Mouse (Mus musculus) liver, embryonic 14.5 days (tissue): ENCODE measurements at regions not wholly inside any gene's neighbourhood (a gene's known extent, or its start where the extent isn't known, plus 50 kb on each side); places are given as distances from the start of the nearest gene placed in this dataset.

Experiments used
- ATAC-seq: fragments of 200-750 bp; cut with Nextera tagmentation; 2 replicates; pipeline ENCODE4 v1.8.0; 2017; ENCODE audit warnings: moderate number of reproducible peaks, mild to moderate bottlenecking, moderate library complexity; ENCODE audit not compliant: insufficient read depth
- DNase-seq, 3 experiments: peaks; one replicate each; pipeline ENCODE4 v3.0.0-alpha.2; 2012 to 2013; ENCODE audit warnings: low read depth in 3 of 3, low spot score in 3 of 3
- H3K27ac ChIP-seq: fragments of 300-500 bp; sonication (generic); 2 replicates; pipeline ENCODE4 v1.5.1; 2014; ENCODE audit warnings: moderate library complexity, mild to moderate bottlenecking, control low read depth, inconsistent platforms
- H3K27me3 ChIP-seq: fragments of 300-500 bp; sonication (generic); 2 replicates; pipeline ENCODE4 v1.6.1; 2014; ENCODE audit warnings: mild to moderate bottlenecking, low read length, moderate library complexity; ENCODE audit not compliant: control insufficient read depth, insufficient read depth
- H3K36me3 ChIP-seq: fragments of 300-500 bp; sonication (generic); replicated peaks from 2 replicates; pipeline ENCODE4 v1.6.1; 2014; ENCODE audit warnings: low read depth; ENCODE audit not compliant: control insufficient read depth, insufficient read depth
- H3K4me1 ChIP-seq, 2 experiments: fragments of 200-500 bp in 1 of 2; fragments of 300-500 bp in 1 of 2; sonication (generic) in 1 of 2; replicated peaks; 2 replicates each; pipeline ENCODE4 v1.6.1; 2012 to 2014; ENCODE audit warnings: antibody characterized with exemption in 1 of 2, inconsistent platforms in 1 of 2, low read length in 1 of 2; ENCODE audit not compliant: control insufficient read depth in 2 of 2, insufficient read depth in 2 of 2
- H3K4me2 ChIP-seq: fragments of 300-500 bp; sonication (generic); 2 replicates; pipeline ENCODE4 v1.6.1; 2014; ENCODE audit warnings: low read depth, mild to moderate bottlenecking, control low read depth, moderate library complexity
- H3K4me3 ChIP-seq, 2 experiments: fragments of 200-500 bp in 1 of 2; fragments of 300-500 bp in 1 of 2; sonication (generic) in 1 of 2; 2 replicates each; pipeline ENCODE4 v1.5.1; 2012 to 2014; ENCODE audit warnings: low read depth in 2 of 2, low read length in 2 of 2, mild to moderate bottlenecking in 2 of 2, control low read depth in 1 of 2, inconsistent platforms in 1 of 2, moderate library complexity in 1 of 2; ENCODE audit not compliant: insufficient read depth in 1 of 2
- H3K9ac ChIP-seq: fragments of 300-500 bp; sonication (generic); replicated peaks from 2 replicates; pipeline ENCODE4 v1.6.1; 2014; ENCODE audit warnings: mild to moderate bottlenecking, control low read depth, moderate library complexity
- H3K9me3 ChIP-seq: fragments of 300-500 bp; sonication (generic); 2 replicates; pipeline ENCODE4 v1.6.1; 2016; ENCODE audit warnings: low read length, mixed read lengths; ENCODE audit not compliant: control insufficient read depth
- CTCF ChIP-seq: IDR thresholded peaks from 2 replicates; pipeline ENCODE4 v1.5.1; 2016; ENCODE audit warnings: antibody characterized with exemption, low read depth, control low read depth
- EP300 ChIP-seq: IDR thresholded peaks from 2 replicates; pipeline ENCODE4 v1.6.1; 2016; ENCODE audit warnings: antibody characterized with exemption, low read depth
- WGBS: fragments of 180-500 bp; shearing (Covaris S2); extraction: QIAGEN DNeasy Blood & Tissue Kit; methylation state at CpG from one replicate; pipeline ENCODE4 v1.1.7; 2014; ENCODE audit not compliant: insufficient replicate concordance; 5-methylcytosine and 5-hydroxymethylcytosine counted together

DNA sequence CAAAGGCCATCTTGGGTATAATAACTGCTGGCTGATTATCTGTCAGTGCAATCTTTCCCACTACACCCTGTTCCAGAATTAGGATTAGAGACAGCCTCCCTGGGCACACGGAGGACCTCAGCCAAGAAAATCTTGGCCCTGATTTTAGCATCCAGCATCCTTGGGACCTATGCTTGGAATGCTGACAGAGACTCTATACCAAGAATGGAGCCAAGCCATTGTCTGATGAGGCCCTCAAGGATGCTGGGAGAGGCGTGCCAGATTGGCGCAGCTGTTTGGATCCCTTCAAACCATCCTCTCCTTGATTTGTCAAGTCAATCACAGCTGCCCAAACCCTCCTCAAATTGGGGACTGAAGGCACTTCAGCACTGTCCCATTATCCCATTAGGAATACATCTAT lies 94.2 kb downstream of the Rbm43 start:
- no peak overlapping the region for H3K4me2 ChIP-seq
- H3K4me3 ChIP-seq = no peak overlapping the region
- H3K9me3 ChIP-seq = no peaks in the 10 kb centered on the region
- DNase-seq (no peak), ATAC-seq (no peak)
- no peak overlapping the region for H3K27ac ChIP-seq
- H3K9ac ChIP-seq = no peak overlapping the region
- 81% methylated on average over 3 of the region's 3 CpGs for WGBS
- no peaks in the 10 kb centered on the region for H3K27me3 ChIP-seq
- H3K4me1 ChIP-seq = no peaks in the 10 kb centered on the region
- no peak for TF ChIP-seq EP300
- TF ChIP-seq CTCF = no peak
- no peaks in the 10 kb centered on the region for H3K36me3 ChIP-seq

DNA sequence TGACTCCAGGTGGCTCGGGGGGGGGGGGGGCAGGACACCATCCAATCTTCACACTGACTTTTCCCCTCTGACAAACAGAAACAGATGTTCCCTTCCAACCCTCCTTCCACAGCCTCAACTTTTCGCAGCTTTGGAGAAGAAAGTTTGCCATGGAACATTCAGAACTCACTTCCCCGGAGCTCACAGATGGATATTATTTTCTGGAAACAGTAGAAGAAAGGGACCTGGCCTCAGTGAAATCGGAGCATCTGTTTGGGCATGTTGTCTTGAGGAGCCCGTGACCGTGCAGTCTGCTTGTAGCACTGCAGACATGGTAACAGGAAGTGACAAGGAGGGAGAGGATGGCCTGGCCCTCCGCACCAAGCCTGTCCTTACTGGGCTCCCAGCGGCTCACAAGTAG lies 90.1 kb downstream of the Rbm43 start:
- H3K4me3 ChIP-seq = no peak overlapping the region
- H3K4me1 ChIP-seq = no peaks in the 10 kb centered on the region
- WGBS = 56% methylated on average over 8 of the region's 8 CpGs
- H3K27me3 ChIP-seq = no peaks in the 10 kb centered on the region
- no peaks in the 10 kb centered on the region for H3K36me3 ChIP-seq
- no peak for ATAC-seq
- no peak overlapping the region for H3K4me2 ChIP-seq
- H3K27ac ChIP-seq = no peak overlapping the region
- H3K9me3 ChIP-seq = no peaks in the 10 kb centered on the region
- no peak for DNase-seq
- TF ChIP-seq CTCF (no peak), EP300 (no peak)
- H3K9ac ChIP-seq = no peak overlapping the region

DNA sequence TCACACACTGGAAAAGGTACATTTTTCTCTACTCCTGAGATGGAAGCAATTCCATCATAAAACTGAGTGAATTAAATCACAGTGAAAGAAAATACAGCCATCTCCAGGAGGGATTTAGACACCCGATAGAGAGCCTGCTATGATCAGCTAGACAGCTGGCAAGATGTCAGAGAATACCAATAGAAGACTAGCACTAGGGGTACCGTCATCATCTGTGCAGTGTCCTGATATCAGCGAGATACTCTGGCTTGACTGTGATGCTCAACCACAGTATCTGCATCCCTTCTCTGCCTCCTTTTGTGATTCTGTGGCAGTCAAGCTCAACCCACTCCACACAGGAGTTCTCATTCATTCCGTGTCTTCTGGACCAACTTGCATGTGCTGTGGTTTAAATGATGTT lies 87.4 kb downstream of the Rbm43 start:
- H3K27me3 ChIP-seq = no peaks in the 10 kb centered on the region
- no peak for ATAC-seq
- no peak for TF ChIP-seq EP300
- TF ChIP-seq CTCF = no peak

DNA sequence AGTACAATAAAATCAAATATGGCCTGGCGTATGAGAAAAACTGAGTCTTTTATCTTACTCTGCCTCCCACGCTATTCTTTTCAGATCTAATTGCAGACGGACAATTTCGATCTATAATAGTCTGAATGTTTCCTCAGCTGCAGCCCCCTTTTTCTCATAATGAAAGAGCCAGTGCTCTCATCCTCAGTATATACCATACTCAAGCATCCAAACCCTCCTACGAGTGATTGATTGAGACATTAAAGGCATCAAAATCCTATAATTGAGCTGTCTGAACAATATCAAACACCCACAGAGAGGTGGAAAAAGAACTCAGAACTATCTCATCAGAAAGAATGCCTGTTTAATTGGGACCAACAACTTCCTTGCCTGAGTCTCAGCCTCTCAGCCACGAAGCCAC lies 87.0 kb downstream of the Rbm43 start:
- no peak overlapping the region for H3K4me2 ChIP-seq
- H3K9me3 ChIP-seq = no peaks in the 10 kb centered on the region
- no peaks in the 10 kb centered on the region for H3K27me3 ChIP-seq
- no peak overlapping the region for H3K9ac ChIP-seq
- DNase-seq (no peak), ATAC-seq (no peak)
- TF ChIP-seq CTCF (no peak), EP300 (no peak)
- H3K36me3 ChIP-seq = no peaks in the 10 kb centered on the region
- WGBS = 55% methylated on average over 6 of the region's 6 CpGs
- no peak overlapping the region for H3K4me3 ChIP-seq
- no peak overlapping the region for H3K27ac ChIP-seq
- H3K4me1 ChIP-seq = no peaks in the 10 kb centered on the region

More for the DNA sequence above, 87.4 kb downstream of the Rbm43 start:
- DNase-seq = no peak
- H3K36me3 ChIP-seq = no peaks in the 10 kb centered on the region
- no peak overlapping the region for H3K4me2 ChIP-seq
- WGBS = 57% methylated on average over 4 of the region's 4 CpGs
- H3K27ac ChIP-seq = no peak overlapping the region
- no peaks in the 10 kb centered on the region for H3K9me3 ChIP-seq
- no peak overlapping the region for H3K9ac ChIP-seq
- no peak overlapping the region for H3K4me3 ChIP-seq
- no peaks in the 10 kb centered on the region for H3K4me1 ChIP-seq

DNA sequence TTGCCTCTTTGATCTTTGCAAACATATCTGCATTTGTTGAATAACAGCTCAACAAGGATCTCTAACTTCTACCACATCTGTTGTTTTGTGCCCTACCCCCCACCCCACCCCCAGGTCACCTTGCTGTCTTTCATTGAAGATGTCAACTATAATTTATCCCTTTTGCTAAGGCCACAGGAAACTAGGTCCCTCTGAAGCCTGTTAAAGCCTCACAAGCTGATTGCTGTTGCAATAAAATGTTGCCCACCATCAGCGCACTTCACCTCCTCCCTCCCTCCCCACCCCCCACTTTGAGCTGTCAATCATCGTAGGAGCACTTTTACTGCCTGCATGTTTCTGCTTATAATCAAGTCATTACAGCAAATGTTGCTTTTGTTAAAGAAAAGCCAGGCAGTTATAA lies 86.5 kb downstream of the Rbm43 start:
- WGBS = 34% methylated on average over 2 of the region's 2 CpGs
- TF ChIP-seq CTCF (no peak), EP300 (no peak)
- H3K9ac ChIP-seq = no peak overlapping the region

More for the DNA sequence above, 86.5 kb downstream of the Rbm43 start:
- Histone ChIP-seq H3K4me2 (no peak overlapping the region), H3K4me1 (no peaks in the 10 kb centered on the region), H3K36me3 (no peaks in the 10 kb centered on the region), H3K27me3 (no peaks in the 10 kb centered on the region), H3K27ac (no peak overlapping the region), H3K9me3 (no peaks in the 10 kb centered on the region), H3K4me3 (no peak overlapping the region)
- ATAC-seq (no peak), DNase-seq (no peak)
